Mouse (Mus musculus): ENCODE measurements around the gene Slc6a9. TPM values are rescaled to one million over a fixed set of nuclear protein-coding genes. Genes with fewer than 3 reads are reported as not detected.
A peak's percentile ranks its signal among the peaks of the same experiment; 100 is the strongest.

The Slc6a9 gene
- total RNA-seq, 2 experiments from 2014 or later, result 8.6 to 9.2 TPM

DNA sequence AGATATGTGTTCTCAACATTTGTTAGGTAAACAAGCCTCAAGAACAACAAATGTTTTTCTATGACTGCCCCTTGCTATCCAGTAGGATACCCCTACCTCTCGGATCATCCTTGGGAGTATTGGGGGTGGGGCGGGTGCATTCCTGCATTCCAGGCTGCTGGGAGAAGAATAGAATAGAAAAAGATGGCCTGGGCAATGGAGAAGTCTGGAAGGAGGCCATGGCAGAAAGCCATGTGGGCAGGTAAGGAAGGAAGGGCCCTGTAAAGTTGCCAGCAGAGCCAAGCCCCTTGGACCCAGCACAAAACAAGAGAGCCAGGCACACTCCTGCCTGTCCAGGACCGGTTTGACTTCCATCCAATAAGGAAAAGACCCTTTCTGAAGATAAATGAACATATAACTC, 79.1 kb downstream of the Slc6a9 start:
- peak; percentile 27 for DNase-seq

DNA sequence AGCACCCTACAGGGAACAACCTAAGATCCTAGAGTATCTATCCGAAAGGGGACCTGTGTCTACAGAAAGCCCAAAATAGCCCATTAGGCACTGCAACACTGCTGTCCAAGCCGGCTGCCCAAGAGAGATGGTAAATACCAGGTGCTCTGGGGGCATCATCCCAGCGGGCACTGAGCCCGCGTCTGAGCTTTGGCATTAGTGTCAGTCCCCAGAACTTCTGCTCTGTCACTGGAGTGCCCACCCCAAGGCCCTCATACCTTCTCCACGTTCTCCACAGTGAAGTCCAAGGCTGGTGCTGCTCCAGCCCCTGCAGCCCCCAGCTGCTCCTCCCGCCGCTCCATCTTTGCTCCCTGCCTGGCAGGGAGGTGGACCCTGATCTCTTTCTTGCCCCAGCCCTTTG, 79.7 kb downstream of the Slc6a9 start:
- peak; percentile 14 for DNase-seq

DNA sequence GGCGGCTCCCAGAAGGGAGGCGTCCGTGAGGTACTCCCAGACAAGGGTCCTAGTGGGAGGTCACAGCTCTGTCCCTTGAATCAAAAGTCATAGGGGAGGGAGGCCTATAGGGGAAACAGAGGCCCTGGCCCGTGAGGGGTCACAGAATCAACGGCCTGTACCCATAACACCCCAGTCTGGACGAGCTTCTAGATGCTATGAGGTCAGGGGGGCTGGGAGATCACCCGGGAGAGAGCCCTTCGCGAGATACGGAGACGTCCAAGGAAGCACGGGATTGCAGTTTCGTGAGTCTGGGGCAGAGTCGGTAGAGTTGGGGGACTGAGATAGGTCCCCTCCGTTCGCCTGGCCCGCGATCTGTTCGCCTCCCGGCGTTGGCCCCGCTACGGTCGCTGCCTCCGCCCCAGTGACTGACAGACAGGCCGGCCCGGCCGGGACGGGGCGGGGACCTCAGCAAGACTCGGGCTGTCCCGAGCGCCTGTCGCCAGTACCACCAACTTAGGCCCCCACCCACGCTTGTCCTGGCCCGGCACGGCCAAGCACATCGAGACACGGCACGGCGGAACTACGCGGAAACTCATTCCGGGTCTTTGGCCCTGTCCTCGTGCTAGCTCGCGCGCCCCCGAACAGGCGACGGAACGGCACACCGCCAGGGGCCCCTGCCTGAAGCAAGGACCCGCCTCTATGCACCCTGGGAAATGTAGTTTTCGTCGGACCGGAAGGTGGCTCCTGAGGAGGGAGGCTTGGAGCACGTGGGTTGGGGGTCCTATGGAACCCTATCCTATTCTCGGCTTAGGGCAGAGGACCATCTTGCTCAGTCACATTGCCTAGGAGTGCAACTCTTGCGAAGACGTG, 80.5 kb downstream of the Slc6a9 start, which contains the start of gene Ipo13:
TSS of gene Ipo13 (minus strand) at position 409 of the 852 bp plus-strand sequence.
- peak; percentile 95 for DNase-seq

DNA sequence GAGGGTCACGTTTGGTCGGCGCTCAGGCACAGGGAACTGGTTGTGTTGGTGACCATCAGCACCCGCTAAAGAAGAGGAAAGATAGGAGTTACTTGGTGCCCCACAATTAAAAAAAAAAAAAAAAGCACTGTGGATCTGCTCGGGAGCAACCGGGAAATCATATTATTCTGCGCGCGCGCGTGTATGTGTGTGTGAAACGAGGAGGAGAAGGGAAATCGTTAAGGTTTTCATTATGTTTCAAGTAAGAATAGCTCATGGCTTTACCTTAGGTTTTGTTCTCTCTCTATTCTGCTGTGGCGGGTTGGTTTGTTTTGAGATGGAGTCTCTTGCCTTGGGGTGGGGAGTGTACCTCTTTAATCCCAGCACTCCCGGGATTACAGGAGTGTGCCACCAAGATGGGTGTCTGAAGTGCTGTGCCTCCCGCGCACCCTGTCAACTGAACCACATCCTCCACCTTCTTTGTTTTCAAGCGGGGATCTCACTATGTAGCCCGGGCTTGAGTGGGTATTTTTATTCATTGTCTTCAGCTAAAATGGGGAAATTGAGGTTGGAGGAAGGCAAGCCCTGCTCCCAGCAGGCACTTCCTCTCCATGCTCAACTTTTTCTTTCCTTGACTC, 81.3 kb downstream of the Slc6a9 start:
- DNase-seq, result no peak

DNA sequence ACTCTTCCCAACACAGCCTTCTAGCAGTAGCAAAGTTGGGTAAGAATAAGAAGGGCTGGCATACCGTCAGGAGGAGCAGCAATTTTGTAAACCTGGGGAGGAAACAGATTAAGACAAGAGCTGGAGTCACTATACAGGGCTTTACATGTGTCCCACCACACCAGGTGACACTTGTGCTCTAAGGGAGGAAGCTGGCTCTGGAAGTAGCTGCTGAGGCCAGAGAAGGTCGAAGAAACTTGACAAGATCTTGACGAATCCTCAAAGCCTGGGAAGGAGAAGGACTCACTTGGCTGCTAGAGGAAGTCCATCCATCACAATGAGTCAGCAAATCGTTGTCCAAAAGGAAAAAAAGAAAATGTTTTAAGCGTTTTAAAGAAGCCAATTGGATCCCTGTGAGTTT, 82.1 kb downstream of the Slc6a9 start:
- no peak for DNase-seq

DNA sequence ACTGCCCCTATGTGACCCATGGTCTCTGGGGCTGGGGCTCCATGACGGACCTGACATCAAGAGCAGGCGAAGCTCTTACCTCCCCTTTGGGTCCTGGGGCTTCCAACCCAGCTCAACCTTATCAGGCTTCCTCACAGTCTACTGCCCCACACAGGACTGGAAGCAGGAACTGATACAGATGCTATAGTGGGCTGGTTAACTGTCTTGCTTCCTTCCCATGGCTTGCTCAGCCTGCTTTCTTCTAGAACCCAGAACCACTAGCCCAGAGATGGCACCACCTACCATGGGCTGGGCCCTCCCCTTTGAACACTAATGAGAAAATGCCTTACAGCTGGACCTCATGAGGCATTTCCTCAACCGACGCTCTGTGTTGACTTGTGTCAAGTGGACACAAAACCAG, 83.1 kb downstream of the Slc6a9 start:
- no peak for DNase-seq

DNA sequence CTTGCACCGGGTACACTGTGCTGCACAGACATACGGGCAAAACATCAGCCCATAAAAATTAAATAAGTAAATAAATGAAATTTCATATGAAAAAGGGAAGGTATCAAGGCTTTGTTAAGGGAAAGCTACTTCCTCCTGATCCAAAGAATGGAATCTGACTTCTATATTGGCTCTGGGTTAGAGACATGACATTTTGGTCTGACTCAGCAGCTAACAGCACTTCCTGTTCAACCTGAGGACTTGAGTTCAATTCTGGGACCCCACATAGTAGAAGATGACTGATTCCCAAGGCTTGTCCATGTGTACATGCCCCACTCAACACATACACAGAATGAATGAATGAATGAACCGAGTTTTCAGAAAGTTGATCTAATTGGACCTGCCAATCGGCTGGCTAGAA, 83.5 kb downstream of the Slc6a9 start:
- DNase-seq, result no peak

DNA sequence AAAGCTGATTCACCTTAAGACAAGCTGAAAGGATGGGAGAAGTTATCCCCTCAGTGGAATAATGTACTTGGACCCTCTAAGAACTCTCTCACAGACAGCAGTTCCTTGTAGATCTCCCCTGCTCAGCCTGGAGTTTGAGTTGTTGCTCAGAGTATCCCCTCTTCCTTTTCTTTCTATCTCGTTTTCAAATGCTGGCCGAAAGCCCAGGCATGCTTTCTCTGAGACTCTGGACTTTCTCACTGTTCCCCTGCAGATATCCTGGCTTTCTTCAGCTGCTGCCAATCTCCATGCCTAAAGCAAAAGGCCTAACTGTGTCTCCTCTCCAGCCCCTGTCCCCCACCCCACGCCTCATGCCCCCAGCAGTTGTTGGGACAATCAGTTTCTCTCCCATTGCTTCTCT, 84.0 kb downstream of the Slc6a9 start:
- DNase-seq, result no peak

DNA sequence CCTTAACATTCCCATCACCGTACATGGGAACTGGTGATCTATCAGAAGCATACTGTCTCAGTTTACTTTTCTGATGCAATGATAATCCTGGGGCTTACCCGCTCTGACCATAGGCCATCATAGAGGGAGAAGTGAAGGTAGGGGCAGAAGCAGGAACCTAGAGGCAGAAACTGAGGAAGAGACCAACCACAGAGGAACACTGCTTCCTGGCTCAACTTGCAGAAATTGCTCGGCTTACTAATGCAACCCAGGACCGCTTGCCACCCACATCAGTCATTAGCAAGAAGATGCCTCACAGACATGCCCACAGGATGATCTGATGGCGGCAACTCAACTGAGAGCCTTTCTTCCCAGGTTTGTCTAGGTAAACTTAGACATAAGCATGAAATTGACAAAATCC, 84.5 kb downstream of the Slc6a9 start:
- DNase-seq, result no peak

DNA sequence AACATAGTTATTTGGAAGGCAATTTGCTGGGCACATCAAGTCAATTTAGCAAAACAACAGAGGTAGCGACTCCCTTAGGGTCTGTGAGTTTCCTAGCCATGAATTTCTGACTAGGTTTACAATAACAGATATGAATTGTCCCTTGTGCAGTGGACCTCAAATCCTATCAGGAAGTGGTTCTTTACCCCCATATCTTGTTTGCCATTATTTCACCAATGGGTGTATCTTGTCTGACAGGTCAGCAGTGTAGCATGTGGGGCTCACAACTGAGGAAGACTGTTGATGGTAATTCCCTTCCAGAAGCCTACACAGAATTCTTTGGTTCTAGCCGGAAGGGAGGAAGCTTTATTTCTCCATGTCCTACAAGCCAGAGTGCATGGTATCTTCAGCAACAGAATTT, 87.1 kb downstream of the Slc6a9 start:
- DNase-seq, result no peak

DNA sequence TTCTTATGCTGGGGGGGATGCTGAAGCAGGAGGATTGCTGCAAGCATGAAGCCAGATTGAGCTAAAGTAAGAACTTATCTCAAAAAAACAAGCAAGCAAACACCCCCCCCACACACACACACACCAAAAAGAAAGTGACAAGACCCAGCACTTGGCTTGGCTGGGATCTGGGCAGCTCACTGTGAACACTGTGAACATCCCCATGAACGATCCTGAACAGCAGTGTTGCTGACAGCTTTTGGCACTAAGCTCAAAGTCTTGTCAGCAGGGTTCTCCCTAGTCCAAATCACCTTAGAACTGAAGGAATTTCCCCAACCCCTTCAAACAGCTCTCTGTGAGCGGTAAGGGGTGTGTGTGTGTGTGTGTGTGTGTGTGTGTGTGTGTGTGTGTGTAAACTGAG, 89.1 kb downstream of the Slc6a9 start:
- DNase-seq, result no peak

Other genes starting within 250 kb of the Slc6a9 start
- 10 to 100 TPM; 25.6 to 29.6 TPM for gene Dmap1, start 152.2 kb upstream of the Slc6a9 start, total RNA-seq (2021)
- gene Gm12845, start 110.1 kb upstream of the Slc6a9 start, total RNA-seq (2021), result not detected
- not detected for gene Klf17, start 68.9 kb upstream of the Slc6a9 start, total RNA-seq (2021)
- gene Ccdc24, start 38.1 kb downstream of the Slc6a9 start, total RNA-seq (2021), result under 1 TPM; 0.64 to 0.78 TPM
- gene B4galt2, start 49.0 kb downstream of the Slc6a9 start, total RNA-seq (2021), result 10 to 100 TPM; 14.2 to 17.7 TPM
- 100 to 1,000 TPM; 145 to 149 TPM for gene Atp6v0b, start 52.8 kb downstream of the Slc6a9 start, total RNA-seq (2021)
- gene Dph2, start 57.5 kb downstream of the Slc6a9 start, total RNA-seq (2021), result 1 to 10 TPM; 5.6 to 7.0 TPM
- 10 to 100 TPM; 39.0 to 55.1 TPM for gene Ipo13, start 80.5 kb downstream of the Slc6a9 start, total RNA-seq (2021)
- under 1 TPM; 0.12 to 0.42 TPM for gene Artn, start 95.3 kb downstream of the Slc6a9 start, total RNA-seq (2021)

Data from adrenal gland, postnatal 10 days (tissue).